Mouse (Mus musculus): Measurements from ENCODE around the gene Tmem199. TPM values are rescaled to one million over a fixed set of nuclear protein-coding genes. Genes with fewer than 3 reads are reported as not detected.

Tmem199 gene
- polyA plus RNA-seq, 1 experiment from 2014 or later, result 43.9 TPM

GRCm38 (mm10) chr11:78471326-78472103 lies 40.5 kb downstream of the Tmem199 start:
- ATAC-seq (replicated peaks; ENCODE audit: extremely low read depth, insufficient read depth, low FRiP score), result no peak
- H3K27me3 ChIP-seq (ENCODE audit: control insufficient read depth, insufficient read depth, low read length), result no peaks in the 10 kb centered on the region
- H3K36me3 ChIP-seq (ENCODE audit: control insufficient read depth, insufficient read depth), result no peaks in the 10 kb centered on the region
- H3K4me2 ChIP-seq (ENCODE audit: low read depth, low read length), result no peak overlapping the region
- no peak overlapping the region for H3K4me3 ChIP-seq (ENCODE audit: low read length)
- H3K4me1 ChIP-seq (ENCODE audit: control insufficient read depth, insufficient read depth, low read length), result no peaks in the 10 kb centered on the region; the same call in 1 of the 2 replicates
- no peak overlapping the region for H3K27ac ChIP-seq (ENCODE audit: low read length)
- H3K9me3 ChIP-seq (replicated peaks; ENCODE audit: control insufficient read depth, low read length), result no peaks in the 10 kb centered on the region
- 81% methylated on average over 10 of the region's 10 CpGs for WGBS
- no peak overlapping the region for H3K9ac ChIP-seq (ENCODE audit: low read length)

- Histone ChIP-seq H3K27me3 (ENCODE audit: control insufficient read depth, insufficient read depth, low read length) (no peaks in the 10 kb centered on the region), H3K27ac (ENCODE audit: low read length) (no peak overlapping the region), H3K4me3 (ENCODE audit: low read length) (no peak overlapping the region), H3K9ac (ENCODE audit: low read length) (no peak overlapping the region), H3K36me3 (ENCODE audit: control insufficient read depth, insufficient read depth) (no peaks in the 10 kb centered on the region), H3K4me2 (ENCODE audit: low read depth, low read length) (no peak overlapping the region), H3K9me3 (replicated peaks; ENCODE audit: control insufficient read depth, low read length) (no peaks in the 10 kb centered on the region), H3K4me1 (ENCODE audit: control insufficient read depth, insufficient read depth, low read length) (peaks cover 10% of the 10 kb centered on the region)
- 45% methylated on average over 3 of the region's 3 CpGs for WGBS
- ATAC-seq (replicated peaks; ENCODE audit: extremely low read depth, insufficient read depth, low FRiP score), result no peak
Observed at GRCm38 (mm10) chr11:78467932-78468331, 44.0 kb downstream of the Tmem199 start.

DNA sequence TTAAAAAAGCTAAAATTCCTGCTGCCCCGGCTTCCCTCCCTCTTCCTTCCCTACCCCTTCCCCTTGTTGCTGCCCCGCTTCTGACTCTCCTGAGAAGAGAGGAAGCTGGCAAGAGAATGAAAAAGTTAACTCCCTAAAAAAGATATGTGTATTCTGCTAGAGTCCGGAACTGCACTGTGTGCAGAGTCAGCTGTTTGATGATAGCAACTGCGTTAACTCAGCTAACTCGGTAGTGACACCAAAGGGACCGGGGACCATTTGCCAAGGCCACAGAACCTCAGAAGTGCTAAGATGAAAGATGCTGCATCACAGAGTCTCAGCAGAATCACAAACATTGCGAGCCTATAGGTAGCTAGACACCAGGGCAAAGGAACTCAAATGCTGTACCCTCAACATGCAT lies 44.5 kb downstream of the Tmem199 start:
- Histone ChIP-seq H3K9ac (ENCODE audit: low read length) (no peak overlapping the region), H3K4me1 (ENCODE audit: control insufficient read depth, insufficient read depth, low read length) (peaks cover 10% of the 10 kb centered on the region), H3K27ac (ENCODE audit: low read length) (no peak overlapping the region), H3K36me3 (ENCODE audit: control insufficient read depth, insufficient read depth) (no peaks in the 10 kb centered on the region), H3K4me3 (ENCODE audit: low read length) (no peak overlapping the region), H3K27me3 (ENCODE audit: control insufficient read depth, insufficient read depth, low read length) (no peaks in the 10 kb centered on the region), H3K4me2 (ENCODE audit: low read depth, low read length) (no peak overlapping the region), H3K9me3 (replicated peaks; ENCODE audit: control insufficient read depth, low read length) (no peaks in the 10 kb centered on the region)
- WGBS, result 67% methylated on average over 7 of the region's 7 CpGs
- ATAC-seq (replicated peaks; ENCODE audit: extremely low read depth, insufficient read depth, low FRiP score), result no peak

DNA sequence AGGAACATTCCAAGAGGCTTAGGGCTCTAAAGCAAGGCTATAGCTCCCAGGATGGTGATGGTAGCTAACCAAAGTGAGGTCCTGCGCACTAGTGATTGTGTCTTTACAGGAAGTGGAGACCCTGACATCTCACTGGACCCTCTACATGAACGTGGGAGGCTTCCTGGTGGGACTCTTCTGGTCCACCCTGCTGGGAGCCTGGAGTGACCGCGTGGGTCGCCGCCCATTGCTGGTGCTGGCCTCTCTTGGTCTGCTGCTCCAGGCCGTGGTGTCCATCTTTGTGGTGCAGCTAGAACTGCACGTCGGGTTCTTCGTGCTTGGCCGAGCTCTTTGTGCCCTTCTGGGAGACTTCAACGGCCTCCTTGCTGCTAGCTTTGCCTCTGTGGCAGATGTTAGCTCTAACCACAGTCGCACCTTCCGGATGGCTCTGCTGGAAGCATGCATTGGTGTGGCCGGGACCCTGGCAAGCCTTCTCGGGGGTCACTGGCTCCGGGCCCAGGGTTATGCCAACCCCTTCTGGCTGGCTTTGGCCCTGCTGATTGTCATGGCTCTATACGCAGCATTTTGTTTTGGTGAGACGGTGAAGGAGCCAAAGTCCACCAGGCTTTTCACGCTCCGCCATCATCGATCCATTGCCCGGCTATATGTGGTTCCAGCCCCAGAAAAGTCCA lies 45.6 kb downstream of the Tmem199 start:
- peak overlapping the region; percentile 97 for H3K4me2 ChIP-seq (ENCODE audit: low read depth, low read length)
- no peaks in the 10 kb centered on the region for H3K36me3 ChIP-seq (ENCODE audit: control insufficient read depth, insufficient read depth)
- H3K4me3 ChIP-seq (ENCODE audit: low read length), result peak overlapping the region; percentile 84
- H3K9ac ChIP-seq (ENCODE audit: low read length), result peak overlapping the region; percentile 88
- peaks cover 10% of the 10 kb centered on the region for H3K4me1 ChIP-seq (ENCODE audit: control insufficient read depth, insufficient read depth, low read length)
- H3K9me3 ChIP-seq (replicated peaks; ENCODE audit: control insufficient read depth, low read length), result no peaks in the 10 kb centered on the region
- 73% methylated on average over 23 of the region's 23 CpGs for WGBS
- peak overlapping the region; percentile 93 for H3K27ac ChIP-seq (ENCODE audit: low read length)
- H3K27me3 ChIP-seq (ENCODE audit: control insufficient read depth, insufficient read depth, low read length), result no peaks in the 10 kb centered on the region
- no peak for ATAC-seq (replicated peaks; ENCODE audit: extremely low read depth, insufficient read depth, low FRiP score)

DNA sequence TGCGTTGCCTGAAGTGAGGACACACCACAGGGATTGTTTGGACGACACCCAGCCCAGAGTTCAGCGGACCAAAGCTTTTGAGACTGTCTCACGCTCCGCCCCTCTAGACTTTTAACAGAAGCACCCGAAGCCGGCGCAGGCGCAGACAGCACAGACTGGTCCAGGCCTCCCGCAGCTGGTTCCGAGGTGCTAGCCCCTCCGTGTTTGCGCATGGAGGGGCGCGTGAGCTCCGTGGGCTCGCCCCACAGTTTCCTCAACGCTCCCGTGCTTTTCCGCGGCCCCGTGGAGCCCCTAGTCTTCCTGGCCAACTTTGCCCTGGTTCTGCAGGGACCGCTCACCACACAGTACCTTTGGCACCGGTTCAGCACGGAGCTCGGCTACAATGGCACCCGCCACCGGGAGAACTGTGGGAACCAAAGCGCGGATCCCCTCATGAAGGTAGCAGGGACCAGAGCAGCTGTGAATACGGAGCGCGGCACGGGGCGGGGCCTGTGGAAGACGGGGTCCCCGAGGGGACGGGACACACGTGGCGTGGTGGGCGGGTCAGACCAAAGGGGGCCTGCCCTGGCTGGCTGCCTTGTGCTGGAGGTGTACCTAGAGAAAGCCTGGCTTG lies 46.3 kb downstream of the Tmem199 start, which contains the start of gene Slc46a1:
TSS of gene Slc46a1 (plus strand) at position 130 of the 613 bp plus-strand sequence.
- ATAC-seq (replicated peaks; ENCODE audit: extremely low read depth, insufficient read depth, low FRiP score), result peak; percentile 95
- H3K9ac ChIP-seq (ENCODE audit: low read length), result peak within 1 kb of the TSS; percentile 88
- H3K27me3 ChIP-seq (ENCODE audit: control insufficient read depth, insufficient read depth, low read length), result no peaks in the 10 kb centered on the region
- H3K4me2 ChIP-seq (ENCODE audit: low read depth, low read length), result peak within 1 kb of the TSS; percentile 97
- H3K9me3 ChIP-seq (replicated peaks; ENCODE audit: control insufficient read depth, low read length), result no peaks in the 10 kb centered on the region
- H3K4me1 ChIP-seq (ENCODE audit: control insufficient read depth, insufficient read depth, low read length), result peaks cover 10% of the 10 kb centered on the region
- H3K36me3 ChIP-seq (ENCODE audit: control insufficient read depth, insufficient read depth), result no peaks in the 10 kb centered on the region
- H3K27ac ChIP-seq (ENCODE audit: low read length), result peak within 1 kb of the TSS; percentile 93
- peak within 1 kb of the TSS; percentile 84 for H3K4me3 ChIP-seq (ENCODE audit: low read length)
- WGBS, result under 1% methylated on average over 41 of the region's 41 CpGs

- no peak for ATAC-seq (replicated peaks; ENCODE audit: extremely low read depth, insufficient read depth, low FRiP score)
- H3K27ac ChIP-seq (ENCODE audit: low read length), result peak overlapping the region; percentile 93; the same call in 1 of the 2 replicates
- WGBS, result 45% methylated on average over 9 of the region's 9 CpGs
Observed at GRCm38 (mm10) chr11:78465116-78465515, 46.9 kb downstream of the Tmem199 start.

GRCm38 (mm10) chr11:78463286-78464036 lies 48.5 kb downstream of the Tmem199 start:
- H3K27ac ChIP-seq (ENCODE audit: low read length), result no peak overlapping the region
- H3K36me3 ChIP-seq (ENCODE audit: control insufficient read depth, insufficient read depth), result no peaks in the 10 kb centered on the region
- H3K9ac ChIP-seq (ENCODE audit: low read length), result no peak overlapping the region
- 46% methylated on average over 13 of the region's 13 CpGs for WGBS
- H3K9me3 ChIP-seq (replicated peaks; ENCODE audit: control insufficient read depth, low read length), result no peaks in the 10 kb centered on the region
- H3K4me3 ChIP-seq (ENCODE audit: low read length), result no peak overlapping the region
- ATAC-seq (replicated peaks; ENCODE audit: extremely low read depth, insufficient read depth, low FRiP score), result no peak
- H3K27me3 ChIP-seq (ENCODE audit: control insufficient read depth, insufficient read depth, low read length), result no peaks in the 10 kb centered on the region
- peaks cover 10% of the 10 kb centered on the region for H3K4me1 ChIP-seq (ENCODE audit: control insufficient read depth, insufficient read depth, low read length)
- no peak overlapping the region for H3K4me2 ChIP-seq (ENCODE audit: low read depth, low read length)

More at GRCm38 (mm10) chr11:78465116-78465515, 46.9 kb downstream of the Tmem199 start:
- Histone ChIP-seq H3K9me3 (replicated peaks; ENCODE audit: control insufficient read depth, low read length) (no peaks in the 10 kb centered on the region), H3K4me3 (ENCODE audit: low read length) (peak overlapping the region; percentile 84), H3K36me3 (ENCODE audit: control insufficient read depth, insufficient read depth) (no peaks in the 10 kb centered on the region), H3K27me3 (ENCODE audit: control insufficient read depth, insufficient read depth, low read length) (no peaks in the 10 kb centered on the region), H3K4me2 (ENCODE audit: low read depth, low read length) (peak overlapping the region; percentile 97), H3K9ac (ENCODE audit: low read length) (peak overlapping the region; percentile 88), H3K4me1 (ENCODE audit: control insufficient read depth, insufficient read depth, low read length) (peaks cover 10% of the 10 kb centered on the region)

DNA sequence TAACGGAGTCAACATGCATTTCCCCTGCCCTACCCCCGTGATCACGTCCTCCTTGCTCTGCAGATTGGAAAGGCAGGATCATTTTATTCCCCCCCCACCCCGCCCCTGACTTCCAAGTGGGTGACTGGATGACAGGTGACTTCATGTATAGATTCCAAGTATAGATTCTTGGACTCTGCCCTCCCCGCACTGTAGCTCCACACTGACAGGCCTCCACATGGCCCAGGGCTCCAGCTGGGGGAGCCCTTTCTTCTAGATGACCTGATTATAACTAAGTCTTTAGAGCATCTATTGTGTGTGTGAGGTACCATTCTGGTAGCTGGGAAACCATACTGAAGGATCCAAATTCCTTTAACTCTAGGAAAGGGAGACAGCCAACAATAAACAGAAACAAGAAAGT lies 49.3 kb downstream of the Tmem199 start:
- Histone ChIP-seq H3K9me3 (replicated peaks; ENCODE audit: control insufficient read depth, low read length) (no peaks in the 10 kb centered on the region), H3K27ac (ENCODE audit: low read length) (no peak overlapping the region), H3K36me3 (ENCODE audit: control insufficient read depth, insufficient read depth) (no peaks in the 10 kb centered on the region), H3K4me3 (ENCODE audit: low read length) (no peak overlapping the region), H3K27me3 (ENCODE audit: control insufficient read depth, insufficient read depth, low read length) (no peaks in the 10 kb centered on the region), H3K4me2 (ENCODE audit: low read depth, low read length) (no peak overlapping the region), H3K9ac (ENCODE audit: low read length) (no peak overlapping the region), H3K4me1 (ENCODE audit: control insufficient read depth, insufficient read depth, low read length) (peaks cover 10% of the 10 kb centered on the region)
- WGBS, result 85% methylated on average over 5 of the region's 5 CpGs
- no peak for ATAC-seq (replicated peaks; ENCODE audit: extremely low read depth, insufficient read depth, low FRiP score)
